Mouse (Mus musculus) forebrain, embryonic 10.5 days (tissue): ENCODE data around the gene Rin2. TPM values are rescaled to one million over a fixed set of nuclear protein-coding genes. Genes with fewer than 3 reads are reported as not detected.

Source experiments
- DNase-seq: peaks from one replicate; pipeline ENCODE4 v3.0.0-alpha.2; 2017; ENCODE audit warnings: low spot score; ENCODE audit errors: extremely low spot score
- H3K27ac ChIP-seq: fragments of 300-500 bp; sonication (generic); 2 replicates; pipeline ENCODE4 v1.5.1; 2016; ENCODE audit warnings: mild to moderate bottlenecking
- H3K27me3 ChIP-seq: fragments of 300-500 bp; sonication (generic); 2 replicates; pipeline ENCODE4 v1.6.1; 2016; ENCODE audit warnings: mild to moderate bottlenecking; ENCODE audit not compliant: poor library complexity, severe bottlenecking
- H3K36me3 ChIP-seq: fragments of 300-500 bp; sonication (generic); replicated peaks from 2 replicates; pipeline ENCODE4 v1.6.1; 2016; ENCODE audit warnings: mild to moderate bottlenecking, moderate library complexity
- H3K4me1 ChIP-seq: fragments of 300-500 bp; sonication (generic); 2 replicates; pipeline ENCODE4 v1.6.1; 2016
- H3K4me3 ChIP-seq: fragments of 300-500 bp; sonication (generic); 2 replicates; pipeline ENCODE4 v1.5.1; 2016; ENCODE audit warnings: mild to moderate bottlenecking, moderate library complexity
- H3K9me3 ChIP-seq: fragments of 300-500 bp; sonication (generic); 2 replicates; pipeline ENCODE4 v1.6.1; 2016; ENCODE audit warnings: mild to moderate bottlenecking, moderate library complexity
- WGBS: fragments of 180-500 bp; shearing (Covaris S2); methylation state at CpG from one replicate; pipeline ENCODE4 v1.1.7; 2016; 5-methylcytosine and 5-hydroxymethylcytosine counted together
- polyA plus RNA-seq: library from polyadenylated mRNA; unstranded; fragments of >200 nt; fragmentation: Nextera tagmentation; extraction: Ambion mirVana; gene quantifications from 2 replicates; pipeline ENCODE4 v1.2.1, GENCODE M21; 2016

Gene Rin2
- polyA plus RNA-seq, 1 experiment from 2014 or later, result 10.1 TPM

DNA sequence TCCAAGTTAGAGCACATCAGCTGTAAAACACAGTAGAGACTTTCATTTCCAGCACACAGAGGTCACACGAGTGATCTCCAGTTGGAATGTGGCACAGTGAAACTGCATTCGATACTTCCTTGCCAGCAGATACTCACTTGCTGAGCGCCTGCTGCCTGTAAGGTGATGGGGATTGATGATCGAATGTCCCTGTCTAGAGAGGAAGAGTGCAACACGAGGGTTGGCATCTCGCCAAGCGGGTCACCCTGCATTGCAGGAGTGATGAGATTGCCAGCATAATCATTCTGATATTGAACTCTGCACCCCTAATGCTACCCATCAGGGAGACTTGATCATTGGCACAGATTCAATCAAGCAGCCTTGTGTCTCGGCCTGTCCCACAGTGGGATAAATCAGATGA is 182.8 kb downstream of the Rin2 start:
- Histone ChIP-seq H3K27ac (no peak overlapping the region), H3K27me3 (peaks cover 13% of the 10 kb centered on the region; the same call in 1 of the 2 replicates), H3K4me1 (peaks cover 38% of the 10 kb centered on the region), H3K9me3 (no peaks in the 10 kb centered on the region), H3K36me3 (no peaks in the 10 kb centered on the region), H3K4me3 (no peak overlapping the region)
- DNase-seq, result no peak
- WGBS, result 93% methylated on average over 8 of the region's 8 CpGs

- Histone ChIP-seq H3K9me3 (no peaks in the 10 kb centered on the region), H3K36me3 (no peaks in the 10 kb centered on the region), H3K4me1 (peaks cover 48% of the 10 kb centered on the region), H3K4me3 (peak overlapping the region; percentile 52; the same call in 1 of the 2 replicates), H3K27me3 (peaks cover 13% of the 10 kb centered on the region; the same call in 1 of the 2 replicates), H3K27ac (peak overlapping the region; percentile 85)
- 57% methylated on average over 7 of the region's 7 CpGs for WGBS
- DNase-seq, result no peak
Measured at GRCm38 (mm10) chr2:145859442-145859931, 184.5 kb downstream of the Rin2 start.

- Histone ChIP-seq H3K27me3 (peaks cover 13% of the 10 kb centered on the region; the same call in 1 of the 2 replicates), H3K4me3 (peak overlapping the region; percentile 52), H3K27ac (peak overlapping the region; percentile 85), H3K9me3 (no peaks in the 10 kb centered on the region), H3K36me3 (no peaks in the 10 kb centered on the region), H3K4me1 (peaks cover 48% of the 10 kb centered on the region)
- 9% methylated on average over 40 of the region's 40 CpGs for WGBS
- DNase-seq, result peak; percentile 65
Measured at GRCm38 (mm10) chr2:145859932-145860801, 185.2 kb downstream of the Rin2 start.

DNA sequence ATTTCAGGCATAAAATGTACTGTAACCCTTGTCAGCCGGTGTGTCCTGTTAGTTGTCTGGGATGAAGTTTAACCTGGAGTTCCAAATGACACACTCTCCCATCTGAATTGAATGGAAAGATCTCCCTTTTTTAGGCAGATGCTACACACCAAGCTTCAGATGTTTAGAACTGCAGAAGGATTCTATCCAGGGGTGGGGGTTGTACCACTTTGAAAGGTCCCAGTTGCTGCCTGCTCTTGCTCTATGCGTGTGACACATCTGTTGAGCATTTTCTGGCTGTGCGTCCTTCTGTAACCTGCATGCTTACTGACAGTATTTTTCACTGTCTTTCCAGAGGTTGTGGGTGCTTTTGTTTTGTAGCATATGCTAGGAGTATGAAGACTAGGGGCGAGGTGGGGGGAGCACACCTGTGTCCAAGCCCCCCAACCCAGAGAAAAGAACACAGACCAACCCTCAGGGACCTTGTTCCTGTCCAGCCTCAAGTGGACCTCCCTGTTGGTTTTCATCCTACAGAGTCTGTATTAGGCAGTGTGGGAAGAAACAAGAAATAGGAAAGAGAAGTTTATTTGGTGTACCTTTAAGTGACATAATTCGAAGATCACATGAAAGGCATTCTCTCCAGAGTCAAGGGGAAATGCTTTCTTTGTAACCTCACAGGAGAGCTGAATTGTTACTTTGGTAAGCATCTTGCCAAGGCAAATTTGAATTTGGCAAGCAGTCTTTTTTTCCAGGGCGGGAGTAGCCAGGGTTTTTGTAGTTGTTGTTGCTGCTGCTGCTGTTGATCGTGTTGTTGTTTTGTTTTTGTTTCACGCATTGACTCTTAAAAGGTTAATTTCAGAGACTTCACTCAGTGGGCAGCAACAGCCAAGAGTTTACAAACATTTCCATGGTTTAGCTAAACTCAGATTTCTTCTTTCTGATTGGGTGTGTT is 186.4 kb downstream of the Rin2 start:
- peaks cover 13% of the 10 kb centered on the region; the same call in 1 of the 2 replicates for H3K27me3 ChIP-seq
- no peaks in the 10 kb centered on the region for H3K9me3 ChIP-seq
- peaks cover 48% of the 10 kb centered on the region for H3K4me1 ChIP-seq
- WGBS, result 69% methylated on average over 8 of the region's 8 CpGs
- H3K27ac ChIP-seq, result peak overlapping the region; percentile 85
- peak overlapping the region; percentile 52 for H3K4me3 ChIP-seq
- no peaks in the 10 kb centered on the region for H3K36me3 ChIP-seq
- DNase-seq, result no peak

DNA sequence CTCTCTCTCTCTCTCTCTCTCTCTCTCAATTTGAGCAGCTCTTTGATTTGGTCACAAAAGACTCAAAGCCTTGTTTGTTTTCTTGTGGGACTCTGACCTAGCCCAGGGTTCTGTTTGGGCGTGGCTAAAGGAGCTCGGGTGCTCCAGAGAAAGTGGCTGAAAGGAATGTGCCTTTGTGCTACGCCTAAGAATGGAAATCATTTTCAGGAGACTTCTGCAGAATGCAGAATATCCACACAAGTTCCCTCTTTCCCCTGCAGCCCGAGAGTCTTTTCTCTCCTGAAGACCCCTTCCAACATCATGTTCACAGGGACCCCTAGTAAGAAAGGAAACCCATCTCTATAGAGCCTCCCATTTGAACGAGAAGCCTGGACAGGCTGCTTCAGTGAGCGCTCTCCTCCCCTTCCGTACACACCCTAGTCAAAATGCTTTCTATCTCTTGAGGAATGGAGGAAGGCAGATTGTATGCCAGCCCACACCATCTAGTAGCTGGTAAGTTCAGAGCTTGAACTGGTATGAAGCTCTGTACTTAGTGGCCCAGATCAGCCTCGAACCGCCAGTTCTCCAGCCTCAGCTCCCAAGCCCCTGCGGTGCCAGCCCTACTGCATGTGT is 187.3 kb downstream of the Rin2 start:
- Histone ChIP-seq H3K4me1 (peaks cover 48% of the 10 kb centered on the region), H3K27me3 (peaks cover 13% of the 10 kb centered on the region; the same call in 1 of the 2 replicates), H3K9me3 (peaks cover 6% of the 10 kb centered on the region; the same call in 1 of the 2 replicates), H3K4me3 (peak overlapping the region; percentile 52), H3K27ac (peak overlapping the region; percentile 85), H3K36me3 (0 out of 2 replicates have a peak, but pooled peaks cover 2% of the 10 kb centered on the region)
- 39% methylated on average over 10 of the region's 10 CpGs for WGBS
- no peak for DNase-seq

GRCm38 (mm10) chr2:145865344-145865743 is 190.3 kb downstream of the Rin2 start:
- Histone ChIP-seq H3K36me3 (0 out of 2 replicates have a peak, but pooled peaks cover 7% of the 10 kb centered on the region), H3K9me3 (peaks cover 6% of the 10 kb centered on the region; the same call in 1 of the 2 replicates), H3K4me3 (no peak overlapping the region), H3K4me1 (peaks cover 35% of the 10 kb centered on the region), H3K27me3 (peaks cover 13% of the 10 kb centered on the region; the same call in 1 of the 2 replicates), H3K27ac (no peak overlapping the region)
- WGBS, result 92% methylated on average over 3 of the region's 3 CpGs
- no peak for DNase-seq

DNA sequence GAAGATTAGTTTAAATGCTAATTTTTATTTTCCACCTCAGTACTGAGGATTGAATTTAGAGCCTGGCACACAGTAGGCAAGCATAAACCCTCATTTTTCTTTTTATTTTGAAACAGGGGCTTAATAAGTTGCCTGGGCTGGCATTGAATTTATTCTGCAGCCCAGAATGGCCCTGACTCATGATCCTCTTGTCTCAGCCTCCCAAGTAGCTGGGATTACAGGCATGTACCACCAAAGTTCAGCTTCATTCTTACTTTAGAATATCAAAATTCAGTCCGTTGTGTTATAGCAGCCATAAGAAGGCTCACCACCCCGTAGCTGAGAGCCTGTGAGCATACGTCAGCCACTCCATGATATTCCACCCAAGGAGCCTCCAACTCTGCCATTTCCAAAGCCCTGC is 191.2 kb downstream of the Rin2 start:
- DNase-seq, result no peak
- H3K4me1 ChIP-seq, result peaks cover 26% of the 10 kb centered on the region
- no peak overlapping the region for H3K4me3 ChIP-seq
- H3K9me3 ChIP-seq, result peaks cover 6% of the 10 kb centered on the region; the same call in 1 of the 2 replicates
- 94% methylated on average over 3 of the region's 3 CpGs for WGBS
- no peak overlapping the region for H3K27ac ChIP-seq
- peaks cover 4% of the 10 kb centered on the region; the same call in 1 of the 2 replicates for H3K27me3 ChIP-seq
- H3K36me3 ChIP-seq, result 0 out of 2 replicates have a peak, but pooled peaks cover 7% of the 10 kb centered on the region

DNA sequence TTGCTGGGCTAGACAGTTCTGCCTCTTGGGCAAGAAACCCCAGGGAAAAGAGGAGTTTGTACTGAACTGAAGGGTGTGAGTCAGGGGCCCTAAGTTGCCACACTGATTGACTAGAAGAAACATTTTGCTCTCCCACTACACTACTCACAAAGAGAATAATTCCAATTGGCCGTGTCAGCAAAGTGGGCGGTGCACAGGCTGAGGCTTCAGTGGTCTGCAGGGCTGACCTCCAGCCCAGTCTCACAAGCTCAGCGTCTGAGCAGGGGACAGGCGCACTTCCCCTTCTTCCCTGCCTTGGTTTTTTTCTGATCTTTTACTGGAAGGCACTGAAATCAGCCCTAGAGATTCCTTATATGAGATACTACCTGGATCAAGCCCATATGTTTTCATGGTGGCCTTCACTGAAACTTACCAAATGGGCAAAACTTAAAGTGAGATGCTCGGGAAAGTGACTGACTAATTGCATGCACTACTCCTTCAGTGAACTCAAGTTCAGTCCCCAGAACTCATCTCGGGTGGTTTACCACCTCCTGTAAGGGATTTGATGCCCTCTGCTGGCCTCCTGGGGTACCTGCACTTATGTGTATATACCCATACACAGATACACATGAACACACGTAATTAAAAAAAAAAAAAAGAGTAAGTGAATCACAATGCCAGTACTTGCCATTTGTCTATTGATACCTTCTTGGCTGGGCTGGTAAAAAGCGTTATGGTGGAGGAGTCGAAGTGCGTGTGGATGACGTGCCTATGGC is 191.9 kb downstream of the Rin2 start:
- peaks cover 6% of the 10 kb centered on the region; the same call in 1 of the 2 replicates for H3K9me3 ChIP-seq
- 0 out of 2 replicates have a peak, but pooled peaks cover 7% of the 10 kb centered on the region for H3K36me3 ChIP-seq
- WGBS, result 92% methylated on average over 11 of the region's 11 CpGs
- H3K4me1 ChIP-seq, result peaks cover 20% of the 10 kb centered on the region
- H3K4me3 ChIP-seq, result no peak overlapping the region
- no peak overlapping the region for H3K27ac ChIP-seq
- H3K27me3 ChIP-seq, result no peaks in the 10 kb centered on the region
- DNase-seq, result no peak

DNA sequence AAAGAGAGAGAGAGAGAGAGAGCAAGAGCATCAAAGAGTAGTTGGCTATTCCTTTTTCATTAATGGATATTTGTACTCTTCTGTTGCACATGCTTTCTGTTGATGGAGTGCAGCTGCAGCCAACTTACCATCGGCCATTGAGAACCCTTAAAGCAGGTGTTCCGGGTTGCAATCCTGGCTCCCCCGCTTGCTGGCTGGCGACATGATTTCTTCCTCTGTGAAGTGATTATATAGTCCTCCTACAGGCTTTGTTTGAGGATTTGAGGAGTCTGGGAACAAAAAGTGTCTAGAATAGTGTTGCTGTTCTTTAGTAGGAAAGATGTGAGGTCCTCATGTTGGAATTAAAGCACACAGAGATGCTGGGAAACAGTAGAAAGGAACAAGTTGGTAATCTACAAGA is 196.3 kb downstream of the Rin2 start:
- H3K27ac ChIP-seq, result no peak overlapping the region
- H3K36me3 ChIP-seq, result 0 out of 2 replicates have a peak, but pooled peaks cover 7% of the 10 kb centered on the region
- no peaks in the 10 kb centered on the region for H3K27me3 ChIP-seq
- 91% methylated on average over 4 of the region's 4 CpGs for WGBS
- peaks cover 6% of the 10 kb centered on the region; the same call in 1 of the 2 replicates for H3K9me3 ChIP-seq
- no peak overlapping the region for H3K4me3 ChIP-seq
- no peaks in the 10 kb centered on the region for H3K4me1 ChIP-seq
- DNase-seq, result no peak

GRCm38 (mm10) chr2:145872099-145872498 is 197.1 kb downstream of the Rin2 start:
- Histone ChIP-seq H3K4me3 (no peak overlapping the region), H3K27me3 (no peaks in the 10 kb centered on the region), H3K36me3 (0 out of 2 replicates have a peak, but pooled peaks cover 5% of the 10 kb centered on the region), H3K4me1 (no peaks in the 10 kb centered on the region), H3K9me3 (peaks cover 1% of the 10 kb centered on the region; the same call in 1 of the 2 replicates), H3K27ac (no peak overlapping the region)
- no peak for DNase-seq
- 97% methylated on average over 1 of the region's 1 CpGs for WGBS

DNA sequence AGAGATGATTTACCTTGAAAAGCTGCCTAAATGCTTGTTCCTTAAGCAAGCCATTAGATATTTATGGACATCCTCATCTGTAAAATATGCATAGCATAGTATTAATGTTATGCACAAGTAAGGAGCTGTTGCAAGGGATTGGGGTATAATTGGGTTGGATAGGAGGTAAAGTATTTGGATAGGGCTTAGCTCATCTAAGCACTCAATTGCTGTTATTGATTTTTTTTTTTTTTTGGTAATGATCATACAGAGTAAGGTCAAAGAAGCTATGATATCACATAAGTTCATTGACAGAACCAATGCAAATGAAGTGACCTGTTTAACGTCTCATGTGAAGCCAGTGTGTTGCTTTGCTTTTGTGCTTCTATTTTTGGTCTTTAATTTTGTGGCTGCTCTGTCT is 198.9 kb downstream of the Rin2 start:
- Histone ChIP-seq H3K27ac (no peak overlapping the region), H3K4me3 (no peak overlapping the region), H3K4me1 (no peaks in the 10 kb centered on the region), H3K36me3 (peaks cover 11% of the 10 kb centered on the region; the same call in 1 of the 2 replicates), H3K27me3 (no peaks in the 10 kb centered on the region), H3K9me3 (no peaks in the 10 kb centered on the region)
- WGBS, result 90% methylated on average over 1 of the region's 1 CpGs
- no peak for DNase-seq
